Mouse (Mus musculus): Measurements from ENCODE around the gene Cyp8b1. TPM values are rescaled to one million over a fixed set of nuclear protein-coding genes. Genes with fewer than 3 reads are reported as not detected.
A peak's percentile ranks its signal among the peaks of the same experiment; 100 is the strongest.

The Cyp8b1 gene
- polyA plus RNA-seq, 1 experiment from 2014 or later, result 4.4 TPM

DNA sequence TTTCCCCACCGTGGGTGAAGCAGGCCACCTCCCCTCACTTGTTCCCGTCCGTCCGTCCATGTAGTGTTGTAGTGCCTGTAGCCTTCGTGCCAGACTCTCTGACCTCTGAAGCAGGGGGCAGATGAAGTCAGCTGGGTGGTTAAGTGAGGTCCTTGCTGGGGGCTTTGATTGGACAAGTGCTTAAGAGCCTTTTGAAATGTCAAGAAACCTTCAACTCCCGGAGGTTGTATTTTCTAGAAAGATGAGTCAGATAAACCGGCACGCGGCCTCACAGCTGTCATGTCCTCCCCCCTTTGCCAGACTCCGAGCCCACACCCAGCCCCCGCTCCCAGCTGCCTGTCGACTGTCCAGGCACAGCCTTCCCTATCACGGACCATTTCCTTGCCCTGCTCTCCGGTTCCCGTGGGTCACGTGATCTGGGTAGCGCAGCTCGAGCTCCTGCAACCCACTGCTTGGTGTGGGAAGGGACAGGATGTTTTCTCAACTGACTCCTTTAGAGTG is 25.6 kb downstream of the Cyp8b1 start:
- Histone ChIP-seq H3K4me2 (no peak overlapping the region), H3K9ac (no peak overlapping the region), H3K27ac (replicated peaks) (no peak overlapping the region), H3K4me1 (replicated peaks) (peaks cover 3% of the 10 kb centered on the region; the same call in 1 of the 2 replicates), H3K4me3 (replicated peaks) (no peak overlapping the region), H3K36me3 (replicated peaks) (no peaks in the 10 kb centered on the region), H3K27me3 (no peaks in the 10 kb centered on the region), H3K9me3 (replicated peaks) (no peaks in the 10 kb centered on the region)
- WGBS (ENCODE audit: insufficient replicate concordance), result 20% methylated on average over 18 of the region's 18 CpGs
- ATAC-seq (ENCODE audit: insufficient read depth), result 0 out of 2 replicates have a peak, but pooled peaks have one; percentile 25

DNA sequence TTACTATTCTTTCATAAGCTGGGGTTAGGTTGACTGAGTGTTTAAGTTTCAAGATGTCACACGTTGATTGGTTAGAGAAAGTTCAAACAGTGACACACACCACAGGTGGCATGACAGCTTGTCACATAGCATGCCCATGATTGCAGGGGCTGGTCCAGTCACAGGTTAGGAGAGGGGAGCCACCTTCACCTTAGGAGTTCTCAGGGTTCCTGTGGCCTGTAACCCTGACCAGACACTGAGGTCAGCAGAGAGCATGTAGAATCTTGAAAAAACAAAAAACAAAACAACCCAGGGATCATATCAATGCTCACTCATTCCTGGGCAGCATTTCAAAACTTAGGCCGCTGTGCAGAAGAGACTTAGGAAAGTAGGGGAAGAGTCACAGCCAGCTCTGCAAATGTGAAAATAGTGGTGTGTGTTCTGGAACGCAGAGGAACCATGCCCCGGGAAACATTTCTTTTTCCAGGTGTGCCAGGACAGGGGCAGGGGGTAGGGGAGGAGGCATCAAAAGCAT is 26.1 kb downstream of the Cyp8b1 start:
- Histone ChIP-seq H3K27me3 (no peaks in the 10 kb centered on the region), H3K36me3 (replicated peaks) (no peaks in the 10 kb centered on the region), H3K4me3 (replicated peaks) (no peak overlapping the region), H3K27ac (replicated peaks) (no peak overlapping the region), H3K4me1 (replicated peaks) (peaks cover 3% of the 10 kb centered on the region; the same call in 1 of the 2 replicates), H3K9ac (no peak overlapping the region), H3K4me2 (no peak overlapping the region), H3K9me3 (replicated peaks) (no peaks in the 10 kb centered on the region)
- ATAC-seq (ENCODE audit: insufficient read depth), result no peak
- 60% methylated on average over 4 of the region's 4 CpGs for WGBS (ENCODE audit: insufficient replicate concordance)

DNA sequence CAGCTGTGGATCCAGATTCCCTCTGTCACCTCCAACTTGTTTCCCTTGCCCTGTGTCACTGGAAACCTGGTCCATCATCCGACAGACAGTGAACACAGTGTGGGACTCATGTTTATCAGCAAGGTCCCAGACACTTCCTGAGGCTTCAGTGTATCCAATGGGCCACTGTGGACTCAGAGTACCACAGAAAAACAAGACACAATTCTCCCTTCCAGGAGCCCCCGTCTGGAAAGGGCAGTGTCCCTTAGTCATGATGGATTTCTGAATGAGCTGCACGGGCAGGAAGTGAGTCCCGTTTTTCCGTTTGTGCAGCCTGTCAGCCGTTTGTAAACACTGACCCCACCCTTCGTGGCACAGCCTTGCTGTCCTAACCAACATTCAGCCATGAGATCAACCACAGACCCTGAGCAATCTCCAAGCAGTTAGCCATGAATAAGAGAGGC is 34.1 kb downstream of the Cyp8b1 start:
- H3K4me1 ChIP-seq (replicated peaks), result peaks cover 4% of the 10 kb centered on the region; the same call in 1 of the 2 replicates
- 0 out of 2 replicates have a peak, but pooled peaks have one; percentile 22 for ATAC-seq (ENCODE audit: insufficient read depth)
- H3K36me3 ChIP-seq (replicated peaks), result no peaks in the 10 kb centered on the region
- no peak overlapping the region for H3K4me3 ChIP-seq (replicated peaks)
- 0 out of 2 replicates have a peak, but pooled peaks cover 3% of the 10 kb centered on the region for H3K27me3 ChIP-seq
- no peak overlapping the region for H3K9ac ChIP-seq
- 12% methylated on average over 7 of the region's 7 CpGs for WGBS (ENCODE audit: insufficient replicate concordance)
- H3K9me3 ChIP-seq (replicated peaks), result no peaks in the 10 kb centered on the region
- H3K4me2 ChIP-seq, result no peak overlapping the region
- H3K27ac ChIP-seq (replicated peaks), result no peak overlapping the region

DNA sequence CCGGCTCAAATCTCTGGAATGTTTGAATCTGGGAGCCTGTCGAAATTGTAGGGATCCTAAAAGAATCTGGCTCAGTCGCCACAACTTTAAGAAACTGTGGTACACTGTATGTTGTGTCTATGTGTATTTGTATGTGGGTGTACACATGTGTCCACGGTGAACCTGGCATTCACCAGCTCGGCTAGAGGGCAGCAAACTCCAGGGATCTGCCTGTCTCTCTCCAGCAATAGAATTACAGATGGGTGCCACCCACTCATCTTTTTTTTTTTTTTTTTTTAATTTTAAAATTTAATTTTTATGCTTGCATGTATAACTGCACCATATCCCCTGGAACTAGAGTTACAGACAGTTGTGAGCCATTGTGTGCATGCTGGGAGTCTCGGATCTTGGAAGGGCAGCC is 34.8 kb downstream of the Cyp8b1 start:
- no peaks in the 10 kb centered on the region for H3K9me3 ChIP-seq (replicated peaks)

DNA sequence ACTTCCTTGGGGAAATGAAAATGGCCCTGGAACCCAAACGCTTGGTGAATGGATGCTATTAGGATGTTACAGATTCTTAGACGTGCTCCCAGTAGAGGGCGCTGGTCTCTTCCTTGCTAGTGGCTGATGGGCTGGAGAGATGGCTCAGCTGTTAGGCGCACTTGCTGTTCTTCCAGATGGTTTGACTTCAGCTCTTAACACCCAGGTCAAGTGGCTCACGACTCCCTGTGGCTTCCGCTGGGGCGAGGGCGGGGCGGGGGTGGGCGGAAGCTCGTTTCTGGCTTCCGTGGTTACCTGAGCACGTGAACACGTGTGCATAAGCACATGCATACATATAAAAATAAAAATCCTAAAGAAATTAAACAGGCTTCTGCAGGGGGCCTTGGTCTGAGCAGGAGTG is 35.3 kb downstream of the Cyp8b1 start:
- peaks cover 4% of the 10 kb centered on the region; the same call in 1 of the 2 replicates for H3K4me1 ChIP-seq (replicated peaks)
- H3K27me3 ChIP-seq, result 0 out of 2 replicates have a peak, but pooled peaks cover 3% of the 10 kb centered on the region
- H3K27ac ChIP-seq (replicated peaks), result no peak overlapping the region
- H3K36me3 ChIP-seq (replicated peaks), result no peaks in the 10 kb centered on the region
- no peaks in the 10 kb centered on the region for H3K9me3 ChIP-seq (replicated peaks)
- H3K9ac ChIP-seq, result no peak overlapping the region
- 12% methylated on average over 14 of the region's 14 CpGs for WGBS (ENCODE audit: insufficient replicate concordance)
- ATAC-seq (ENCODE audit: insufficient read depth), result no peak
- peak overlapping the region; percentile 27 for H3K4me2 ChIP-seq
- no peak overlapping the region for H3K4me3 ChIP-seq (replicated peaks)

More for the DNA sequence above, 34.8 kb downstream of the Cyp8b1 start:
- Histone ChIP-seq H3K4me3 (replicated peaks) (no peak overlapping the region), H3K27me3 (0 out of 2 replicates have a peak, but pooled peaks cover 3% of the 10 kb centered on the region), H3K9ac (no peak overlapping the region), H3K36me3 (replicated peaks) (no peaks in the 10 kb centered on the region), H3K4me1 (replicated peaks) (peaks cover 4% of the 10 kb centered on the region; the same call in 1 of the 2 replicates), H3K27ac (replicated peaks) (no peak overlapping the region), H3K4me2 (no peak overlapping the region)
- ATAC-seq (ENCODE audit: insufficient read depth), result no peak
- 59% methylated on average over 6 of the region's 6 CpGs for WGBS (ENCODE audit: insufficient replicate concordance)

DNA sequence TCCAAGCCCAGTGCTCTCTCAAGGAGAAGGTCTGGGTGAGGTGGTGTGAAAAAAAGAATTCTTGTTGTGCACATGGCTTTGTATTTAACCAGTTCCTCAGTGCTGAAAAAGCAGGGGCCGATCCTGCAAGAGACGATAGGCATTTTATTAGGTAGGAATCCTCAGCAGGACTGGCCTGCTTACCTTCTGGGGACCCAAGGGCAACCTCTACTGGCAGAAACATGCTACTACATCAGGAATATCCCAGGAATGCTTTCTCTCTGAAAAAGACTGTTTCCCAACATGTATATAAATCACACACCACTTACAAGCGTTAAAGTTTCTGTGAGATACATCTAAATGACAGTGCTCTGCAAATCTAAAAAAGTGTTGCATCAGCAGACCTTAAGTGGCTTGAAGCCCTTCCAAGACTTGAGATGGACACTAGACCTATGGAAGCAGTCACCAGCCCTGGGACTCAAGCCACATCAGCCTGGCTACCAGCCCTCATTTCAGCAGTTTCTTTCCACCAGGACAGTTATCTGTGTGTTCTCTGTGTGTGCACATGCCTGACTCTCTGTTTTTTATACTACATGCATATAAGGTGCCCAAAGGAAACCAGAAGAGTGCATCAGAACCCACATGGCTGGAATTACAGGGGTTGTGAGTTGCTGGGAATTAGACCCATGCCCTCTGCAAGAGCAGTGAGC is 38.9 kb downstream of the Cyp8b1 start:
- Histone ChIP-seq H3K4me3 (replicated peaks) (no peak overlapping the region), H3K4me1 (replicated peaks) (peaks cover 4% of the 10 kb centered on the region; the same call in 1 of the 2 replicates), H3K36me3 (replicated peaks) (no peaks in the 10 kb centered on the region), H3K27me3 (0 out of 2 replicates have a peak, but pooled peaks cover 3% of the 10 kb centered on the region), H3K9me3 (replicated peaks) (no peaks in the 10 kb centered on the region), H3K4me2 (no peak overlapping the region), H3K27ac (replicated peaks) (no peak overlapping the region), H3K9ac (no peak overlapping the region)
- no peak for ATAC-seq (ENCODE audit: insufficient read depth)
- WGBS (ENCODE audit: insufficient replicate concordance), result 16% methylated on average over 3 of the region's 3 CpGs

DNA sequence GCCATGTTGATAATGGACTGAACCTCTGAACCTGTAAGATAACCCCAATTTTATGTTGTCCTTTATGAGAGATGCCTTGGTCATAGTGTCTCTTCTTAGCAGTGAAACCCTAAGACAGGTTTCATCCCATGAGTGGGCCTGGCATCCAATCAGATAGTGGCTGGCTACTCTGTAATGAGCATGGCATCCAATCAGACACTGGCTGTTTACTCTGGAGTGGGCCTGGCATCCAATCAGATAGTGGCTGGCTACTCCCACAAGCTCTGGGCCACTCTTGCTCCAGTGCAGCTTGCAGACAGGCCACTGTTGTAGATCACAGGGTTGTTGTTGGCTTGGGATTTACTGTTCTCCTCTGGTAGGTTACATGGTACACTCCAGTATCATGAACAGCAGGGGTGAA is 42.5 kb downstream of the Cyp8b1 start:
- Histone ChIP-seq H3K4me3 (replicated peaks) (no peak overlapping the region), H3K4me2 (no peak overlapping the region), H3K27me3 (peaks cover 3% of the 10 kb centered on the region; the same call in 1 of the 2 replicates), H3K4me1 (replicated peaks) (no peaks in the 10 kb centered on the region), H3K9me3 (replicated peaks) (no peaks in the 10 kb centered on the region), H3K9ac (no peak overlapping the region), H3K27ac (replicated peaks) (no peak overlapping the region), H3K36me3 (replicated peaks) (no peaks in the 10 kb centered on the region)
- ATAC-seq (ENCODE audit: insufficient read depth), result no peak

DNA sequence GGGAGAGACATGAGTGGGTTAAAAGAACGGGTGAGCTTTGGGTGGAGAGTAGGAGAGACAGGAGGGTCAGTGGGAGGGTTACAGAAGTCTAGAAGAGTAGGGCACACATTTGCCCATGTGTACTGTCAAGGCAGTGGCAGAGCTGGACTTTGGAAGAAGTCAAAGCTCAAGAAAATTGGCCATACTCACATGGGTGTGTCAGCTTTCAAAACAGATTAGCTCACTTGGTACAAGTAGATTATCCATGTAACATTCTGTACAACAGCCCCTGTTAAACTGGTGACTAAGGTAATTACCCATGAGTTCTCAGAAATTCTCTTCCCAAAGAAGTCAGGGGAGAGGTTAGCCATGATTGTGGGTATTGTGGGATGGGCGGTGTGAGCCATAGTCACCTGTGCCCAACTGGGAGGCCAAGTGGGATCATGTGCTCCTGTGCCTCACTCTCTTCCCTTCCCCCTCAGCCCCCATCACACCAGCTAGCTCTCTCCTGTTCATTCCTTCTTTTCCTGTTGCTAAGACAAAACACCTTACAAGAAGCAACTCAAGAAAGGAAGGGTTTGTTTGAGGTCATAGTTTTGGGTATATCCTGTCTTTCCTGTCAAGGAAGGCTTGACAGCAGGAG is 43.9 kb downstream of the Cyp8b1 start:
- Histone ChIP-seq H3K27ac (replicated peaks) (no peak overlapping the region), H3K36me3 (replicated peaks) (no peaks in the 10 kb centered on the region), H3K4me3 (replicated peaks) (no peak overlapping the region), H3K9ac (no peak overlapping the region), H3K9me3 (replicated peaks) (no peaks in the 10 kb centered on the region), H3K4me1 (replicated peaks) (no peaks in the 10 kb centered on the region), H3K27me3 (peaks cover under 1% of the 10 kb centered on the region; the same call in 1 of the 2 replicates), H3K4me2 (no peak overlapping the region)
- no peak for ATAC-seq (ENCODE audit: insufficient read depth)
- WGBS (ENCODE audit: insufficient replicate concordance), result 57% methylated on average over 2 of the region's 2 CpGs

DNA sequence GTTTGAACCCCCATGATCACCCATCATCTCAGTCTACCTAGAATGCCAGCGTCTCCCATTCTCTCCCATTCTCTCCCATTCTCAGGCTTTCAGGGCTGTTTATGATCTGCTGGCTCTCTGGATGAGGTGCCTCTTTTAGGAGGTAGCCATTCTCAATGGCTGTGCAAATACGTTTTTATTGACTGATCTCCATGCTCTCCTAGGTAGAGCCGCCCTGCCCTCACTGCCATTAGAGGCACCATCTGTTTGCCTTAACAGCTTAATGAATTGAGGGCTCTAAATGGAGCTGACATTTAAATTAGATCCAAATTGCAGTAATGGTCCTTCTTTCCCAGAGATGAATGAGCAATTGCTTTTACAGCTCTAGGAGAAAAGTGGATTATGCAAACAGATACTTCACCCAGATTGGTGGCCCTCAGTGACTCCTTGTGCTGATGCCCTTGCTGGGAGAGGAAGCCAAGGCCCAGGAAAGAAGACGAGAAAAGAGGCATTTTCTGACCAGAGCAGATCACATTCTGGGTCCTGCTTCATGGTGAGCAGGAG is 46.1 kb downstream of the Cyp8b1 start:
- 39% methylated on average over 4 of the region's 4 CpGs for WGBS (ENCODE audit: insufficient replicate concordance)
- no peak for ATAC-seq (ENCODE audit: insufficient read depth)

DNA sequence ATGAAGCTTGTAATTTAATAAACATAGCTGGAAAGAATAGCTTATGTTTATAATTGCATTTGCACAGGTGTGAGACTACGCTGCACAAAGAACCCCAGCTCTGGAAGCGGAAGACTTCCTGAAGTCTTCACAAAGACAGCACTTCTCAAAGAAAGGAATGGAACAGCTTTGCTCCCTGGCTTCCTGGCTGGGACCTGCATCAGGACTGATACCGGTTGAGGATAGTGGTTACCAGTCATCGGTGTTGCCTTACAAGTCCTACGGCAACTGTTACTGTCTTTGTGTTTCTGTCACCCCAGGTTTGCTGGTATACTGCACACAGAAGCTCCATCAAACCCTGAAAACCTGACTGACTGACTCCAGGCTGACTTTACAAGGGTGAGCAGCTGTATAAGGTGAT is 46.7 kb downstream of the Cyp8b1 start:
- Histone ChIP-seq H3K36me3 (replicated peaks) (no peaks in the 10 kb centered on the region), H3K4me3 (replicated peaks) (no peak overlapping the region), H3K4me1 (replicated peaks) (no peaks in the 10 kb centered on the region), H3K4me2 (no peak overlapping the region), H3K27ac (replicated peaks) (no peak overlapping the region), H3K9ac (no peak overlapping the region), H3K27me3 (no peaks in the 10 kb centered on the region; the same call in 1 of the 2 replicates), H3K9me3 (replicated peaks) (no peaks in the 10 kb centered on the region)
- ATAC-seq (ENCODE audit: insufficient read depth), result no peak
- 75% methylated on average over 5 of the region's 5 CpGs for WGBS (ENCODE audit: insufficient replicate concordance)

More for the DNA sequence above, 46.1 kb downstream of the Cyp8b1 start:
- Histone ChIP-seq H3K4me3 (replicated peaks) (no peak overlapping the region), H3K9me3 (replicated peaks) (no peaks in the 10 kb centered on the region), H3K36me3 (replicated peaks) (no peaks in the 10 kb centered on the region), H3K4me1 (replicated peaks) (no peaks in the 10 kb centered on the region), H3K27ac (replicated peaks) (no peak overlapping the region), H3K9ac (no peak overlapping the region), H3K4me2 (no peak overlapping the region), H3K27me3 (no peaks in the 10 kb centered on the region; the same call in 1 of the 2 replicates)

DNA sequence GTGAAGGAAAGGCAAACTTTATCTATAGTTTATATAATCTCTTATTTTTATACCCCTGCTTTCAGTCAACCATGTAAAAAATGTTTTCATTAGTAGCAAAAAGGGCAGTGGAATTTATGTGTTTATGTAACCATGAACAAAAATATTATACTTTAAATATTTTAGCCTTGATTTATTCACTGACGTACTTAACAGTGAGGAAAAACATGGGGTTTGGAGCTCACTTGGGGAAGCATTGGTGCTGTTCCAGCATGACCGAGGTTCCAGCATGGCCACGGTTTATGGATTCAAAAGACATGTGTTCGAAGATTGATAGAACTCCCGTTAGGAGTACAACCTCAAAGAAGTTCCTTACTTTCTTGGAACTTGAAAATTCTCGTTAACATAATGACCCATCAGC is 47.9 kb downstream of the Cyp8b1 start:
- Histone ChIP-seq H3K36me3 (replicated peaks) (no peaks in the 10 kb centered on the region), H3K9me3 (replicated peaks) (no peaks in the 10 kb centered on the region), H3K27me3 (no peaks in the 10 kb centered on the region; the same call in 1 of the 2 replicates), H3K4me1 (replicated peaks) (no peaks in the 10 kb centered on the region), H3K4me2 (no peak overlapping the region), H3K4me3 (replicated peaks) (no peak overlapping the region), H3K9ac (no peak overlapping the region), H3K27ac (replicated peaks) (no peak overlapping the region)
- ATAC-seq (ENCODE audit: insufficient read depth), result no peak
- 67% methylated on average over 6 of the region's 6 CpGs for WGBS (ENCODE audit: insufficient replicate concordance)
